8 mouse cellular contexts compared by ENCODE assay signal in genomic region chr10:75439211-75439811, GRCm38 (mm10). TPM values are rescaled to one million over a fixed set of nuclear protein-coding genes. Genes with fewer than 3 reads are reported as not detected.
A peak's percentile ranks its signal among the peaks of the same experiment; 100 is the strongest.
DNase-seq lines count a peak whose midpoint lies in the region; ATAC-seq lines count a peak whose summit lies in the region.

No protein-coding gene starts in this region.

- ATAC-seq in megakaryocyte progenitor cell, adult 5-6 weeks (replicated peaks; ENCODE audit: poor library complexity) = peak; percentile 53

- DNase-seq in adrenal gland, postnatal 10 days = peak; percentile 49
- DNase-seq in adrenal gland, postnatal 4 days (ENCODE audit: low spot score in 2 of 2) = no peak
- DNase-seq in 3134 (ENCODE audit: extremely low read depth, insufficient read length, low spot score) = peak; percentile 30
- DNase-seq in c-Kit-positive CD71-positive TER-119-negative erythroid progenitor cells, embryonic 14.5 days (ENCODE audit: low read depth) = peak; percentile 24
- peak; percentile 17 for DNase-seq in forelimb bud, embryonic 11.5 days (ENCODE audit: low read depth, low spot score)
- DNase-seq in kidney, postnatal 36 days = peak; percentile 48 to 76
- DNase-seq in splenic B cell, adult 2 months (ENCODE audit: low read depth, low spot score) = peak; percentile 72

- no peaks in the 10 kb centered on the region for H3K36me3 ChIP-seq in splenic B cell, adult 2 months (ENCODE audit: control insufficient read depth, insufficient read depth, low read length, poor library complexity, severe bottlenecking)

- H3K27me3 ChIP-seq in splenic B cell, adult 2 months (ENCODE audit: control insufficient read depth, insufficient read depth, low read length, poor library complexity, severe bottlenecking) = no peaks in the 10 kb centered on the region

RNA-seq across cellular contexts. Expression of gene Upb1, which starts 38.4 kb away (rescaled TPM):
- 10 to 100 TPM; 22.7 to 57.8 TPM for total RNA-seq in adrenal gland, postnatal 10 days (2021)
- 10 to 100 TPM in 1 of 2 experiments, 1 to 10 TPM in 1; 2.1 to 16.1 TPM for total RNA-seq in adrenal gland, postnatal 4 days (2021)
- 0.07 and 0.68 TPM in 2 replicates for total RNA-seq in megakaryocyte progenitor cell, adult 5-6 weeks (2015)
- total RNA-seq in megakaryocyte progenitor cell, adult 5-6 weeks (2017) = 0.24 and 0.33 TPM in 2 replicates

Comparison
In these comparisons a context has a peak if more than half of its experiments do, and no peak if none do; other contexts are left out.
1. DNase-seq: peak in adrenal gland, postnatal 10 days (single experiment), 3134 (single experiment), c-Kit-positive CD71-positive TER-119-negative erythroid progenitor cells, embryonic 14.5 days (single experiment), forelimb bud, embryonic 11.5 days (single experiment), kidney, postnatal 36 days (2 of 2) and splenic B cell, adult 2 months (single experiment); none in adrenal gland, postnatal 4 days (0 of 2).